Mouse (Mus musculus) lung, adult 2 months (tissue): Measurements from ENCODE around the gene Gzmm.

Source experiments
- CTCF ChIP-seq: fragments of 200-500 bp; IDR thresholded peaks from 2 replicates; pipeline ENCODE4 v1.5.1; 2011; ENCODE audit warnings: mild to moderate bottlenecking, low read length, control low read depth; ENCODE audit not compliant: insufficient read depth
- POLR2A ChIP-seq: fragments of 200-500 bp; IDR thresholded peaks from 2 replicates; pipeline ENCODE4 v1.6.1; 2011; ENCODE audit warnings: low read depth, mild to moderate bottlenecking, control low read depth, low read length, borderline replicate concordance; ENCODE audit errors: extremely low read depth

- TF ChIP-seq CTCF (no peak), POLR2A (no peak)
These were observed 52.0 kb downstream of the Gzmm start for GRCm38 (mm10) chr10:79740863-79741262.
